In genomic region chr10:127420676-127421353, GRCm38 (mm10) we compare ENCODE assay signal across 8 mouse cellular contexts. TPM values are rescaled to one million over a fixed set of nuclear protein-coding genes. Genes with fewer than 3 reads are reported as not detected.
DNase-seq lines count a peak whose midpoint lies in the region.

No protein-coding gene starts in this region.

- DNase-seq in heart, adult 8-10 months (ENCODE audit: low spot score): peak; percentile 21
- DNase-seq in heart, postnatal 4 days: no peak
- peak; percentile 48 for DNase-seq in cerebellum, adult 8-10 months
- peak; percentile 58 to 69 for DNase-seq in frontal cortex, postnatal 36 days (ENCODE audit: low spot score in 2 of 2)
- DNase-seq in left cerebral cortex, adult 9 months (ENCODE audit: low spot score in 2 of 2): peak; percentile 42 to 69
- peak; percentile 82 for DNase-seq in telencephalon, adult 2 months (ENCODE audit: low read depth, low spot score)
- DNase-seq in c-Kit-positive CD71-positive TER-119-positive erythroid progenitor cells, embryonic 14.5 days (ENCODE audit: low spot score): no peak
- DNase-seq in testis, postnatal 14 days (ENCODE audit: low spot score): no peak

RNA-seq across cellular contexts. Expression of gene R3hdm2, which starts 40.7 kb away (rescaled TPM):
- 100 to 1,000 TPM; 150 to 177 (median 168) TPM for total RNA-seq in heart, adult 8-10 months (2022)
- total RNA-seq in heart, postnatal 4 days (2021): 100 to 1,000 TPM; 115 to 116 TPM

RNA-seq across cellular contexts. Expression of gene Inhbc, which starts 50.6 kb away (rescaled TPM):
- total RNA-seq in heart, adult 8-10 months (2022): not detected
- total RNA-seq in heart, postnatal 4 days (2021): not detected

Comparison
In these comparisons a context has a peak if more than half of its experiments do, and no peak if none do; other contexts are left out.
1. DNase-seq: peak in heart, adult 8-10 months (single experiment), cerebellum, adult 8-10 months (single experiment), frontal cortex, postnatal 36 days (2 of 2), left cerebral cortex, adult 9 months (2 of 2) and telencephalon, adult 2 months (single experiment); none in heart, postnatal 4 days (single experiment), c-Kit-positive CD71-positive TER-119-positive erythroid progenitor cells, embryonic 14.5 days (single experiment) and testis, postnatal 14 days (single experiment).